Mouse (Mus musculus): ENCODE results near the gene Ifi209.
"Not testable (repeated sequence)": the region's sequence is repeated elsewhere in the genome, so short reads cannot be mapped to it uniquely, and the experiment has no call there.

Gene Ifi209

GRCm38 (mm10) chr1:173630622-173631021 lies at the start of gene Ifi209:
TSS of gene Ifi209 (plus strand) at chr1:173630917.
- peak; percentile 82 for DNase-seq (ENCODE audit: low read depth)

- DNase-seq (ENCODE audit: low read depth) = not testable (repeated sequence)
Measured at GRCm38 (mm10) chr1:173589698-173590097, 41.0 kb upstream of the Ifi209 start.

GRCm38 (mm10) chr1:173598838-173599494 lies 31.8 kb upstream of the Ifi209 start, which contains the start of gene Ifi213:
TSS of gene Ifi213 (minus strand) at chr1:173599274.
- DNase-seq (ENCODE audit: low read depth) = peak; percentile 66

GRCm38 (mm10) chr1:173610291-173610690 lies 20.4 kb upstream of the Ifi209 start:
- DNase-seq (ENCODE audit: low read depth) = not testable (repeated sequence)

- peak; percentile 16 for DNase-seq (ENCODE audit: low read depth)
Measured at GRCm38 (mm10) chr1:173622216-173622615, 8.5 kb upstream of the Ifi209 start.

- DNase-seq (ENCODE audit: low read depth) = peak; percentile 42
Measured at GRCm38 (mm10) chr1:173624052-173624451, 6.7 kb upstream of the Ifi209 start.

- DNase-seq (ENCODE audit: low read depth) = no peak
Measured at GRCm38 (mm10) chr1:173626686-173627085, 4.0 kb upstream of the Ifi209 start.

- DNase-seq (ENCODE audit: low read depth) = peak; percentile 54
Measured at GRCm38 (mm10) chr1:173633969-173634645, 3.4 kb downstream of the Ifi209 start.

GRCm38 (mm10) chr1:173645393-173645792 lies 14.7 kb downstream of the Ifi209 start:
- DNase-seq (ENCODE audit: low read depth) = no peak

- DNase-seq (ENCODE audit: low read depth) = no peak
Measured at GRCm38 (mm10) chr1:173657973-173658372, 27.3 kb downstream of the Ifi209 start.

GRCm38 (mm10) chr1:173673458-173674097 lies 42.9 kb downstream of the Ifi209 start, which contains the start of gene Ifi208:
TSS of gene Ifi208 (plus strand) at chr1:173673675.
- DNase-seq (ENCODE audit: low read depth) = peak; percentile 47

GRCm38 (mm10) chr1:173678605-173679004 lies 47.9 kb downstream of the Ifi209 start:
- DNase-seq (ENCODE audit: low read depth) = peak; percentile 37

- DNase-seq (ENCODE audit: low read depth) = no peak
Measured at GRCm38 (mm10) chr1:173694270-173694669, 63.6 kb downstream of the Ifi209 start.
